Mouse (Mus musculus): ENCODE measurements around the gene Eef1akmt2. TPM values are rescaled to one million over a fixed set of nuclear protein-coding genes. Genes with fewer than 3 reads are reported as not detected.

The Eef1akmt2 gene
- polyA plus RNA-seq, 1 experiment from 2014 or later: 75.0 TPM

DNA sequence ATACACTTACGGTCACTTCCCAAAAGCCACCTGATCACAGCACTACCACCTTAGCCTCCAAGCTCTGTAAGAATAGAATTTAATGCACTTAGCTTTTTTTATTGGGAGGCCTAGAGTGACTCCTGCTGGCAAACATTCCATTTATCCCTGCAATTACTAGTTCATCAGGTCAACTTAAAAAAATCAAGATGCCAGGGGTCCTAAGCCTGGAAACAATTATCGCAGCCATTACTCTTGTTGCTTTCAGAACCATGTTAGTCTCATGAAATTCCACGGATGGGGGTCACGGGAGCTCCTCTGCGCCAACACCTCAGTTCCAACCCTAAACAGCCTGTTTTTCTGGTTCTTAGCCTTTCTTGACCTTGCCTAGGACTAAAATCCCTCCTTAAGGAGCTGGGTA, 37.4 kb downstream of the Eef1akmt2 start:
- ATAC-seq (ENCODE audit: low FRiP score): no peak
- Histone ChIP-seq H3K9ac (no peak overlapping the region), H3K4me2 (replicated peaks) (no peak overlapping the region), H3K4me3 (no peak overlapping the region), H3K9me3 (replicated peaks) (no peaks in the 10 kb centered on the region), H3K4me1 (peaks cover 30% of the 10 kb centered on the region), H3K36me3 (no peaks in the 10 kb centered on the region), H3K27me3 (no peaks in the 10 kb centered on the region), H3K27ac (no peak overlapping the region)
- 67% methylated on average over 5 of the region's 5 CpGs for WGBS

DNA sequence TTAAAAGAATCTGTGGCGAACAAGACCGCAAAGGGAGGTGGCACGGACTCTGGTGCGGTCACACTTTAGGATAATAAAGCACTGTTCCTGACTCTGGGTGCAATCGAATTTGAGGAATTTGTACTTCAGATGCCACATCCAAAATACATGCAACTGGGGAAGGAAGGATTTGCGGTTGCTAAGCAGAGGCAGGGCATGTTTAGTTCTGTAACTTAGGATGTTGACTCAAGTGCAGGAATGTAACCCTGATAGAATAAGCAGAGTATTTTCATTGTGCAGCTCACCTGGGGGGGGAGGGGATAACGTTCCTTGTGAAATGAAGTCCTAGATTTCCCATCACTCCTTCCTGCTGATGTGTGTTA, 38.4 kb downstream of the Eef1akmt2 start:
- WGBS: 3% methylated on average over 7 of the region's 7 CpGs
- no peaks in the 10 kb centered on the region for H3K27me3 ChIP-seq
- no peaks in the 10 kb centered on the region for H3K9me3 ChIP-seq (replicated peaks)
- H3K4me2 ChIP-seq (replicated peaks): peak overlapping the region; percentile 76
- peaks cover 40% of the 10 kb centered on the region for H3K4me1 ChIP-seq
- ATAC-seq (ENCODE audit: low FRiP score): no peak
- H3K36me3 ChIP-seq: no peaks in the 10 kb centered on the region
- peak overlapping the region; percentile 88 for H3K27ac ChIP-seq
- peak overlapping the region; percentile 81 for H3K9ac ChIP-seq
- H3K4me3 ChIP-seq: peak overlapping the region; percentile 73

DNA sequence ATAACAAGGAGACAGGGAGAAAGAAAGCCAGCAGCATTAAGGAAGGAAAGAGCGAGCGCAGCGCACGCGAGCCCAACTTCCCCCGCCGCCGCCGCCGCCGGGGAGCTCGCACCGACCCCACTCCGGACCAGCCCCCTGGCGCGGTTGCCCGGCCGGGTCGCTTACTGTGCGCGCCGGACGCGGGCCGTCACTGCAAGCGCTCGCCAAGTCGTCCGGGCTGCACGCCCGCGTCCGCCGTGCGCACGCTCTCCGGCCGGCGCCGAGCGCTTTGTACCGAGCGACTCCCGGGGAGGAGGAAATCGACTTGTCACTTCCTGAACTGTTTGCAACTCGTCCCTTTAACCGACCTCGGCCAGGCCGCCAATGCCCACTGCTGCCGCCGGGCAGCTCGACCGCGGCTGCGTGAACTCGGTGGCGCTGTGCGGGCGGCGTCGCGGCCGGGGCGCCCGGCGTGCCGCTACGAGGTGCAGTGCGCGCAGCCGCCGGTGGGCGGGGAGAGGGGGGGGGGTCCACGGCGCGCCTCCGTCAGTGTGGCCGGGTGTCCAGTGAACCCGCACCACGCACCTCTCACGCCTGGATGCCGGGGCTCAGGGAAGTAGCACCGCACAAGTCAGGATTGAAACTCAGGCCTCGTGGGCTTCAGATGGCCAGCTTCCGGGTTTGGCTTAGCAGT, 38.9 kb downstream of the Eef1akmt2 start, which contains the start of gene Fam53b:
Fam53b (minus strand) TSS at position 471 of the 673 bp plus-strand sequence.
- peak within 1 kb of the TSS; percentile 88 for H3K27ac ChIP-seq
- peak; percentile 39 for ATAC-seq (ENCODE audit: low FRiP score)
- peak within 1 kb of the TSS; percentile 73 for H3K4me3 ChIP-seq
- peak within 1 kb of the TSS; percentile 81 for H3K9ac ChIP-seq
- no peaks in the 10 kb centered on the region for H3K27me3 ChIP-seq
- peaks cover 45% of the 10 kb centered on the region for H3K4me1 ChIP-seq
- H3K36me3 ChIP-seq: no peaks in the 10 kb centered on the region
- H3K4me2 ChIP-seq (replicated peaks): peak within 1 kb of the TSS; percentile 76
- WGBS: under 1% methylated on average over 78 of the region's 85 CpGs
- no peaks in the 10 kb centered on the region for H3K9me3 ChIP-seq (replicated peaks)

DNA sequence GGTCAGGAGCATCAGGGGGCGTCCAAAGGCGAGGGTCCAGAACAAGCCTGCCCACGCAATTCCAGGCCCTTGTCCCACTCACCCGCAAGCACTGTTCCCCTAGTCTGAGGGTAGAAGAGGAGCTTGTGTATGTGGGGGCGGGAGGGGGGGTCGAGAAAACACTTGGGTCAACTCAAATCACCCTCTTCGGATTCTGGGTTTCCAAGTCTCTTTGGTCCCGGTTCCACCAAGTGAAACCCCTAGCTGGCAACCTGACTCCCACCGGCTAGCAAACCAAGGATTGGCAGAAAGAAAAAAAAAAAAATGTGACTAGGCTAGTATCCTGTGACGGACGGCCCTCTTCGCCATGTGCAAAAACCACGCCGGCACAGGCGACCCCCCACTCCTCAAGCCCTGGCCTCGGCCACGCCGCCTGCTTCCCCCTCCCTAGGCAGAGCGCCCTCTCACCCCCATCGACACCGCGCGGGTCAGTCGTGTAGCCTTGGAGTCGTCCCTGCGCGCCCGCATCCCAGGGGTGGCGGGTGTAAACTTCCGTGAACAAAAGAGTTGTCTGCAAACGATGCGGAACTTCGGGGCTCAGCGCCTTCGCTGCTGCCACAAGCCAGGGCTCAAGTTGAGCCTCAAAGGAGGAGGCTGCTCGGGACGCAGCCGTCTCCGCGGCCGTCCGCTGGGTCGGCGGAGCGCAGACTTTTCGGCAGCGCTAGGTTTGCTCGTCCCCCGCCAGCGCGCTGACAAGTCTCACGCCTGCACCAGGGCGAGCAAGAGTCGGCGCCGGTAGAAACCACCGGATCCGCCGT, 39.7 kb downstream of the Eef1akmt2 start:
- H3K9me3 ChIP-seq (replicated peaks): no peaks in the 10 kb centered on the region
- peak; percentile 47; the same call in 1 of the 2 replicates for ATAC-seq (ENCODE audit: low FRiP score)

DNA sequence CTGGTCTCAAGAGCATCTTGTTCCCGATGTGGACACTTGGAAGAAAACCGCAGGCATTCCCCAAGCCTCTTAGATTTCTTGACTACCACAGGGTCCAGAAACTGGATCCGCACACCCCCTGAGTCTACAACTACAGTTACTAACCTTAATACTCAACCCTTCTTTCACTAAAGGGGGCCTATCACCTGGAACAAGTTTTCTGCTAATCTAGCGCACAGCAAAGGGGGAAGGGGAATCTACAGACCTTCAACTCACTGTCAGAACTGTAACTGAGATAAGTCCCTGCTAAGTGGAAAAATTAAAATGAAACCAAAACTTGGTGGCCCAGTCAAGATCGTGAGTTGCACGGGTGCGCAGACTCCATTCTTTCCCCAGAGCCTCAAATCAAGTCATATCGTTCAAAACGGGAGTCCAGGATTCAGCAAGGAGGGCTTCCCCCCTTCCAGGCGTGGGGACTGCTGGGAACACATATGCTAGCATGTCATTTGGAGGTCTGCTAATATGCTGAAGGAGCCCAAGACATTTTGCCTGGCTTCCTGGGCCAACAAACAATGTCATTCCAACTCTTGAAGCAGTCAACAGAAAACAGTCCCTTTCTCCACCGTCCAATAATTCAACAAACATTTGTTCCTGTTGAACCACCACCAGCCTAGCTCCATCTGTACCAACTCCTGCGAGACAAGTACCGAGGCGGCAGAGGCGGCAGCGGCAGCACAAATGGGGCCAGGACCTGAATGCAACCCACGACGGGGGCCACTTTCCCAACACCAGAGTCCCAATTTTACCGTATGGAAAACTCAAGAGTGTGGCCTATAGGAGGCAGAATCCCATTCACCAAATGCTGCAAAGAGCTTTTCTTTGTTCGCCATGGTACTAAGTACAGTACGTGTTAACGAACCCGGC, 40.5 kb downstream of the Eef1akmt2 start:
- H3K9ac ChIP-seq: peak overlapping the region; percentile 81
- H3K4me3 ChIP-seq: peak overlapping the region; percentile 73
- H3K4me2 ChIP-seq (replicated peaks): peak overlapping the region; percentile 76
- no peaks in the 10 kb centered on the region for H3K9me3 ChIP-seq (replicated peaks)
- H3K36me3 ChIP-seq: no peaks in the 10 kb centered on the region
- peaks cover 61% of the 10 kb centered on the region for H3K4me1 ChIP-seq
- no peaks in the 10 kb centered on the region for H3K27me3 ChIP-seq
- 11% methylated on average over 23 of the region's 23 CpGs for WGBS
- peak overlapping the region; percentile 88; the same call in 1 of the 2 replicates for H3K27ac ChIP-seq
- ATAC-seq (ENCODE audit: low FRiP score): no peak

More for the DNA sequence above, 39.7 kb downstream of the Eef1akmt2 start:
- Histone ChIP-seq H3K9ac (peak overlapping the region; percentile 81), H3K36me3 (no peaks in the 10 kb centered on the region), H3K27me3 (no peaks in the 10 kb centered on the region), H3K4me3 (peak overlapping the region; percentile 73), H3K27ac (peak overlapping the region; percentile 88), H3K4me2 (replicated peaks) (peak overlapping the region; percentile 76), H3K4me1 (peaks cover 53% of the 10 kb centered on the region)
- WGBS: under 1% methylated on average over 59 of the region's 59 CpGs

DNA sequence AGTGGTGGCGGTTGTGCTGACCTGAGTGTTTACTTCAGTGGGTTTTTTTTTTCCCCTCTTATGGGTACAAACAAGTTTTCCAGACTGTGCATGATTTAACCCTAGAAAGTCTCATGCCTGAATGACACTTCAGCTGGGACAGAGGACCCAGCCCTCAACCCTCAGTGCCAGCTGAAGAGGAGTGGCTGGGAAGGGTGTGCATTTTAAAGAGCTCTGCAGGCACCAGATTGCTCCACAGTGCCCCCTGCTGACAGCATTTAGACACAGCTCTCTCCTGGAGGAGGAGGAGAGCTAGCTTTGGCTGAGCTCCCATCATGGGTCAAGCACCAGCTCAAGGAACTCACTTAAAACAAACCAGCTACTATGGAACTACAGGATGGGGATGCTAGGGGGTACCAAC, 41.6 kb downstream of the Eef1akmt2 start:
- H3K4me3 ChIP-seq: peak overlapping the region; percentile 73; the same call in 1 of the 2 replicates
- no peaks in the 10 kb centered on the region for H3K9me3 ChIP-seq (replicated peaks)
- no peaks in the 10 kb centered on the region for H3K27me3 ChIP-seq
- H3K4me1 ChIP-seq: peaks cover 72% of the 10 kb centered on the region
- peak; percentile 23; the same call in 1 of the 2 replicates for ATAC-seq (ENCODE audit: low FRiP score)
- whole genome bisulfite sequencing: 50% methylated on average over 1 of the region's 1 CpGs
- H3K4me2 ChIP-seq (replicated peaks): peak overlapping the region; percentile 76
- H3K27ac ChIP-seq: peak overlapping the region; percentile 75; the same call in 1 of the 2 replicates
- H3K9ac ChIP-seq: no peak overlapping the region
- H3K36me3 ChIP-seq: no peaks in the 10 kb centered on the region

DNA sequence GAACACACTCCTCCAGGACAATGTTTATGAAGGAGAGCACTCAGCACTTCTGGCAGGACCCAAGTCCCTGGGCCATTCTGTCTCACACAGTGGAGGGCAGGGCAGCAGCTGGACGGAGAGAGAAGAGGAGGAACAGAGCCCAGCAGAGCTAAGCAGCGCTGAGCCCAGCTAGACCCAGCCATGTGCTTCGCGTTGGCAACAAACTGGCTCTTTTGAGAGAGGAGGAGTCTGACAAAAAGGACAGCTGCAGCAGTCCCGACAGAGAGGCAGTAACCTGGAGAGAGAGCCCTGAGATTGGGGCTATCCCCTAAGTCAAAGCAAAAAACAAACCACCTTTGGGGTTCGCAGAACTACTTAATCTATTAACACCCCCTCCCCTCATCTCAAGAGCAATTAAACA, 42.1 kb downstream of the Eef1akmt2 start:
- WGBS: 12% methylated on average over 6 of the region's 6 CpGs
- peak overlapping the region; percentile 76 for H3K4me2 ChIP-seq (replicated peaks)
- ATAC-seq (ENCODE audit: low FRiP score): peak; percentile 30; the same call in 1 of the 2 replicates
- H3K27ac ChIP-seq: peak overlapping the region; percentile 75
- no peaks in the 10 kb centered on the region for H3K9me3 ChIP-seq (replicated peaks)
- H3K4me1 ChIP-seq: peaks cover 74% of the 10 kb centered on the region
- H3K4me3 ChIP-seq: no peak overlapping the region
- no peaks in the 10 kb centered on the region for H3K27me3 ChIP-seq
- no peaks in the 10 kb centered on the region for H3K36me3 ChIP-seq
- H3K9ac ChIP-seq: no peak overlapping the region

DNA sequence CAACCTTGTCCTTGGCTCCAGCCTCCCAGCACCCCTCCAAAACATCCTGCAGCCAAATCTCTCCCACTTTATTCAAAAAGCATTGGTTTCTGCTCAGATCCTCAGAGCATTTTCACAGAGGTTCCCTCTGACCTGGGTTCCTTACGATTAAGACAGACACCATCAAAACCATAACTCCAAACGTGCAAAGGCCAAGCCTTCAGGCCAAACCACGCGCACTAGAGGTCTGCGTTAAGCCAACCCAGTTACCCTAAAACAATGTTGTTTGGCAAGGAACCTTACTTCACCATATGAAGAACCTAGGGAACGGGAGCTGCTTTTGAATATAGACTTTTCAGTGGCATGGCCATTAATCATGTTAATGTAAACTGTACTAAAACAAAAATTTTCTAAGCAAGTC, 42.8 kb downstream of the Eef1akmt2 start:
- Histone ChIP-seq H3K4me3 (no peak overlapping the region), H3K4me2 (replicated peaks) (peak overlapping the region; percentile 76), H3K36me3 (no peaks in the 10 kb centered on the region), H3K27ac (peak overlapping the region; percentile 75), H3K9ac (no peak overlapping the region), H3K4me1 (peaks cover 78% of the 10 kb centered on the region), H3K27me3 (no peaks in the 10 kb centered on the region), H3K9me3 (replicated peaks) (no peaks in the 10 kb centered on the region)
- ATAC-seq (ENCODE audit: low FRiP score): no peak
- WGBS: 14% methylated on average over 6 of the region's 6 CpGs

DNA sequence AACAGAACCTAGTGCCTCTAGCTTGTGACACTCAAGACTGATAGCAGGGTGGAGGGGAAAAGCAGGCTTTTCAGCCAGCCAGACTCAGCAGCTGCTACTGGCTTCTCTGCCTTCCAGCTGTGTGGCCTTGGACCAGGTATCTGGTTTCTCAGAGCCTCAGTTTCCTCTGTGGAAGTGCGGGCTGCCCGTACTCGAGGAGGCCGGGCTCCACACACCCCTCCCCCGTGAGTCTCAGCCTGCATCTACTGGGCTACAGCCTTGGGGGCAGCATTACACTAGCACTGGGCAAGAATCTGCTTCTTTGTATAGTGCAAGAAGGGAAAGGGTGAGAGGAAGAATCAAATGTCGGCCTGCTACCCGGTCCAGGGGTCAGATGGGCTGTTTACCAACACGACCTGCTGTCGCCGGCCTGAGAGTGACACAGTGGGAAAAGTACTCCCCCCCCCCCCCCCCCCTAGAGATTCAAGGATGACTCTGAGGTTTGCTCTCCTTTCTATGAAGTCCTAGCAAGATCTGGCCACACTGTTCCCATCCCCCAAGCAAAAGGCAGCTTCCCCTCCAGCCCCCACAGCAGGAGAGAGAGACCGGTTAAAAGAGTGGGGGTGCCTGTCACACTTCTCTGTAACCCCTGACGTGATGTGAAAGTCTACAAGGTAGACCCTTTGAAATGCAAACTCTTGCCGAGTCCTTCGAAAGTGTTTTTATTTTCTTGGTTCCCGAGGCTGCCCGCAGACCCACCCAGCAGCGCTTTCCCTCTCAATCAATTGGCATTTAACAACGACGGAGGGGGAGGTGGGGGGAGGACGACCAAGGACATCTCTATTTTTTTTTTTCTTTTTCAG, 43.4 kb downstream of the Eef1akmt2 start:
- WGBS: 1% methylated on average over 20 of the region's 20 CpGs
- Histone ChIP-seq H3K27ac (peak overlapping the region; percentile 83), H3K9me3 (replicated peaks) (no peaks in the 10 kb centered on the region), H3K36me3 (no peaks in the 10 kb centered on the region), H3K4me3 (0 out of 2 replicates have a peak overlapping the region, but pooled peaks have one; percentile 3), H3K27me3 (no peaks in the 10 kb centered on the region), H3K4me1 (peaks cover 77% of the 10 kb centered on the region), H3K9ac (peak overlapping the region; percentile 44; the same call in 1 of the 2 replicates), H3K4me2 (replicated peaks) (peak overlapping the region; percentile 76)
- peak; percentile 42 for ATAC-seq (ENCODE audit: low FRiP score)

DNA sequence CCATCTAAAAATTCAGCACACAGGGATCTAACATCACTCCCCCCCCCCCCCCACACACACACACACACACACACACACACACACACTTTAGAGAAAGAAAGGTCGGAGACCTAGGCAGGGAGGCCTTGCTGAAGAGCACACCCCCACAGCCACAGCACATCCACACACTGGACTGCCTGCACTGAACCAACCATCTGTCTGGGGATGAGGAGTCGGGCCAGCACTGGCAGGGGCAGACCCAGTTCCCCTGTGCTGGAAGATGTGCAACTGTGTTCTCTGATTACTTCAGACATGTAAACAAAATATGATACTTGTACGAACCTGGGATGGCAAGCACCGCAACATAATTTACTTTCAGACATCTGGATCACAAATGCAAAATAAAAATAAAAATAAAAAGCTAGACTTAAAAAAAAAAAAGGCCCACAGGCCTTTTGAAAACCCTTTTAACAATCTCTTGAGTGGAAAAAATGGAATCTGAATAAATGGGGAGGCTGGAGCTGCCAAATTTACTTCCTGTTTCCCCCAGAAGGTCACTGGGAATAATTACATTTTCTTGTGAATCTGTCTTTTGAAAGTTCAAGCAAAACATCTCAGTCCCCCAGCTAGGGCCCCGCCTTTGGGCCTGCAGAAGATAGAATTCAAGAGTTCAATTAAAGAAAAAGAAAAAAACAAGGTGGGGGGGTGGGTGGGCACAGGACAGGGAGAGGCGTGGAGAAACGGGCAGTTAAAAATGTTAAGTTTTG, 44.2 kb downstream of the Eef1akmt2 start:
- peaks cover 77% of the 10 kb centered on the region for H3K4me1 ChIP-seq
- peak overlapping the region; percentile 83 for H3K27ac ChIP-seq
- H3K9me3 ChIP-seq (replicated peaks): no peaks in the 10 kb centered on the region
- no peak overlapping the region; the same call in 1 of the 2 replicates for H3K9ac ChIP-seq
- no peak for ATAC-seq (ENCODE audit: low FRiP score)
- H3K4me3 ChIP-seq: no peak overlapping the region
- 45% methylated on average over 7 of the region's 7 CpGs for WGBS
- H3K27me3 ChIP-seq: no peaks in the 10 kb centered on the region
- H3K36me3 ChIP-seq: no peaks in the 10 kb centered on the region
- H3K4me2 ChIP-seq (replicated peaks): peak overlapping the region; percentile 76; the same call in 1 of the 2 replicates
